Mouse (Mus musculus) bone marrow, adult 2 months (tissue): ENCODE measurements around the gene Smc5. TPM values are rescaled to one million over a fixed set of nuclear protein-coding genes. Genes with fewer than 3 reads are reported as not detected.

Experiments used
- H3K27ac ChIP-seq: fragments of 200-500 bp; 2 replicates; pipeline ENCODE4 v1.5.1; 2012; ENCODE audit warnings: low read depth, mild to moderate bottlenecking, control low read depth, inconsistent platforms, low read length; ENCODE audit not compliant: control insufficient read depth, poor library complexity, insufficient read depth
- H3K4me1 ChIP-seq: fragments of 200-500 bp; 2 replicates; pipeline ENCODE4 v1.6.1; 2011; ENCODE audit warnings: low read length; ENCODE audit not compliant: control insufficient read depth, insufficient read depth
- H3K4me3 ChIP-seq: fragments of 200-500 bp; replicated peaks from 2 replicates; pipeline ENCODE3; 2011; ENCODE audit warnings: mild to moderate bottlenecking, low read depth, low read length, control low read depth; ENCODE audit not compliant: control insufficient read depth
- CTCF ChIP-seq: fragments of 200-500 bp; IDR thresholded peaks from 2 replicates; pipeline ENCODE4 v1.5.1; 2011; ENCODE audit warnings: low read length, control low read depth; ENCODE audit not compliant: control insufficient read depth, insufficient read depth
- POLR2A ChIP-seq: fragments of 200-500 bp; IDR thresholded peaks from 2 replicates; pipeline ENCODE4 v1.6.1; 2011; ENCODE audit warnings: low read depth, mild to moderate bottlenecking, control low read depth, low read length, borderline replicate concordance; ENCODE audit not compliant: control insufficient read depth
- WGBS: fragments of 180-500 bp; shearing (Covaris S2); methylation state at CpG from one replicate; pipeline ENCODE4 v1.1.7; 2018; 5-methylcytosine and 5-hydroxymethylcytosine counted together
- polyA plus RNA-seq: library from polyadenylated mRNA; stranded (reverse); fragments of >200 nt; gene quantifications from 2 replicates; pipeline ENCODE4 v1.2.4, GENCODE M21; 2011; ENCODE audit warnings: low replicate concordance; ENCODE audit not compliant: missing spikeins, insufficient read depth, insufficient read length

Gene Smc5
- polyA plus RNA-seq, 1 experiment = 36.0 TPM

DNA sequence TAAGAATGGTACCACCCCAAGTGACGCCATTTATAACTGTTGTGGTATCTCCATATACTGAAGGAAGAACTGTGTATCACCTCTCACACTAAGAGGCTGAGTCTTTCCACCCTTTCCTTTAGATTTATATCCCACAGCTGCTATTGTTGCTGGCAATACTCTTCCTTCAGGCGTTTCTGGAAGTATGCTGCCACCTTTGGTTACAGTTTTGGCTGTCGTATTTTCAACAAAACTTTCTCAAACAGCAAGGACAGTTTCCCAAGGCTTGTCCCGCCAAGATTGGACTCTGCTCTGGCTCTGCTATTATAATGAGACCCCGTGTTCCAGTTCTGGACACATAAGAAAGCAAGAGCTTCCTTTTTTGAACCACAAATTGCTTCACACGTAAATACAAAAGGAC lies 62.4 kb downstream of the Smc5 start:
- no peak for TF ChIP-seq CTCF
- TF ChIP-seq POLR2A = no peak
- Histone ChIP-seq H3K27ac (no peak overlapping the region), H3K4me3 (no peak overlapping the region), H3K4me1 (no peaks in the 10 kb centered on the region)
- WGBS = 77% methylated on average over 6 of the region's 6 CpGs

DNA sequence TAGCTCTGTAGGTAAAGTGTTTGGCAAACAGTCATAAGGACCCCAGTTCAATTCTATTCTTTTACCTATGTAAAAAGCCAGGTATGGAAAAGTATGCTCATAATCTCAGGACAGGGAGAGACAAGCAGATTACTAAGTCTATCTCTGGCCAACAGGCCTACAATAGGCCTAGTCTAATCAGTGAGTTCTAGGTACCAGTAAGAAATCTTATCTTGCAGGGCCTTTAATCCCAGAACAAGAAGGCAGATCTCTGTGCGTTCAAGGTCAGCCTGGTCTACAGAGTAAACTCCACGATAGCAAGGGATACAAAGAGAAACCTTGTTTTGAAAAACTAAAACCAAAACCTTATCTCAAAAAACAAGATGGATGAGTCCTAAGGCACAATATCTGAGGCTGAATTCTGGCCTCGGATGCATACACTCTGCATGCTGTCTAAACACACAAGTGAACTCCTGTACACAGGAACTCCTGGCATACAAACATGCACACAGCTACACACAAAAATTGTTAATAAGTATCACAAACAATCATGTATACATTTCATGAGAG lies 70.1 kb downstream of the Smc5 start:
- 66% methylated on average over 3 of the region's 3 CpGs for WGBS
- no peak overlapping the region for H3K4me3 ChIP-seq
- no peak overlapping the region for H3K27ac ChIP-seq
- no peaks in the 10 kb centered on the region for H3K4me1 ChIP-seq
- no peak for TF ChIP-seq CTCF
- no peak for TF ChIP-seq POLR2A

GRCm38 (mm10) chr19:23202106-23202505 lies 71.6 kb downstream of the Smc5 start:
- Histone ChIP-seq H3K4me3 (no peak overlapping the region), H3K4me1 (no peaks in the 10 kb centered on the region), H3K27ac (no peak overlapping the region)
- 93% methylated on average over 5 of the region's 5 CpGs for WGBS
- TF ChIP-seq POLR2A (no peak), CTCF (no peak)

- 13% methylated on average over 3 of the region's 3 CpGs for WGBS
- H3K4me3 ChIP-seq = no peak overlapping the region
- TF ChIP-seq CTCF = no peak
- TF ChIP-seq POLR2A = no peak
Measured at GRCm38 (mm10) chr19:23193076-23193475, 80.6 kb downstream of the Smc5 start.

GRCm38 (mm10) chr19:23191486-23191885 lies 82.2 kb downstream of the Smc5 start:
- H3K4me3 ChIP-seq = no peak overlapping the region
- no peak overlapping the region for H3K27ac ChIP-seq
- WGBS = 90% methylated on average over 6 of the region's 6 CpGs
- TF ChIP-seq POLR2A (no peak), CTCF (no peak)
- H3K4me1 ChIP-seq = no peaks in the 10 kb centered on the region

More at GRCm38 (mm10) chr19:23193076-23193475, 80.6 kb downstream of the Smc5 start:
- Histone ChIP-seq H3K27ac (no peak overlapping the region), H3K4me1 (no peaks in the 10 kb centered on the region)

DNA sequence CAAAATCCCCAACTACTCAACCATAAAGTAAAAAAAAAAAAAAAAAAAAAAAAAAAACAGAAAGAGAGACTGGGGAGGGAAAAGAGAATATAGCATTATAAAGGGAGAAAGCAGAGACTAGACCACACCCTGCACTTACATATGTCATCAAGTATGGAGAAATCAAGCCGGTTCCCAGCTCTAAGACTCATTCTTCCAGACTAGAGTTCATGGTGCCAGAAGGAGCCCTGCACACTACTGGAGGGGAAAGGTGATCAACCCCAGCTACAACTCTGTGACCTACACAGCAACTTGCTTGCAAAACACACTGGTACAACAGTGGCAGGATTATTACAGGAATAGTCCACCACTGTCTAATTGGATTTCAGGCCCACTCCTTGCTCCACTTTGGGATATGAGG lies 84.0 kb downstream of the Smc5 start:
- Histone ChIP-seq H3K4me1 (no peaks in the 10 kb centered on the region), H3K4me3 (no peak overlapping the region), H3K27ac (no peak overlapping the region)
- 78% methylated on average over 1 of the region's 1 CpGs for WGBS
- TF ChIP-seq CTCF = no peak
- TF ChIP-seq POLR2A = no peak

DNA sequence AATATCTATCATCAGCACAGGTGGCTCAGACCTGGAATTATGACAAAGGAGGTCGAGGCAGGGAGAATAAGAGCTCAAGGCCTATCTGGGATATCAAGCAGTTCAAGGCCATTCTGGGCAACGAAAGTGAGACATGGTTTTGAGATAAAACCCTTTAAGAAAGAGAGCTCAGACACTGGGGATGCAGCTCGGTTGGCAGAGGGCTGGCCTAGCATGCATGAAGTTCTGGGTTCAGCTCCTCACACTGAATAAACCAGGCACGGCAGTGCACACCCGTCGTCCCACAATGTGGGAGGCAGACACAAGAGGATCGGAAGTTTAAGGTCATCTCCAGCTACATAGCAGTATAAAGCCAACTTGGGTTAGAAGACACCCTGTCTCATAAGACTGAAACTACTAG lies 84.7 kb downstream of the Smc5 start:
- Histone ChIP-seq H3K27ac (no peak overlapping the region), H3K4me1 (no peaks in the 10 kb centered on the region), H3K4me3 (no peak overlapping the region)
- TF ChIP-seq POLR2A (no peak), CTCF (no peak)
- 79% methylated on average over 7 of the region's 7 CpGs for WGBS

- no peak overlapping the region for H3K4me3 ChIP-seq
- TF ChIP-seq CTCF = no peak
- no peak for TF ChIP-seq POLR2A
- H3K4me1 ChIP-seq = no peaks in the 10 kb centered on the region
- 84% methylated on average over 6 of the region's 6 CpGs for WGBS
- H3K27ac ChIP-seq = no peak overlapping the region
Measured at GRCm38 (mm10) chr19:23187732-23188131, 86.0 kb downstream of the Smc5 start.

GRCm38 (mm10) chr19:23184068-23184467 lies 89.6 kb downstream of the Smc5 start:
- Histone ChIP-seq H3K4me1 (no peaks in the 10 kb centered on the region), H3K27ac (no peak overlapping the region), H3K4me3 (no peak overlapping the region)
- 85% methylated on average over 4 of the region's 4 CpGs for WGBS
- TF ChIP-seq POLR2A (no peak), CTCF (no peak)
